Comparison of ENCODE assay signal across 16 mouse cellular contexts in the genomic region with DNA sequence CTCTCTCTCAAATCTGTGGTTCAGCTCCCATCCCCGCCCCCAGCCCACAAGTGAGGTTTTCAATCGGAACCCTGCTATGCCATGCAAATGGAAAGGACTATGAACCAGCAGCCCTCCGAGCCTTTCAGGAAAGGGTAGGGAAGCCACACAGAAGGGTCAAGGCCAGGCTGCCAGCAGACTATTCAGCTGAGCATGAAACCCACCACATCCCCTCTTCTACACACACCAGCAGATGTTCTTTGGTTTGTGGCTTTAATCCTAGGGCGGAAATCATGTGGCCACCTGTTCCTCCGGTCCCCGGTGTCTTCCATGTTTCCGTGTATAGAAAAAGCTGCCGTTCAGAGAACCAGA.
DNase-seq lines count a peak whose midpoint lies in the region; ATAC-seq lines count a peak whose summit lies in the region.
"Had no signal": no experiment of that assay in that cellular context is flagged by ENCODE, and none has a peak within 500 bp of the region (broad histone marks: within the 10 kb centered on the region; RNA-seq: fewer than 3 reads in every experiment).

No protein-coding gene starts in this region.

- peak; percentile 35 for ATAC-seq in granulocyte monocyte progenitor cell, adult 5-6 weeks (replicated peaks; ENCODE audit: poor library complexity, severe bottlenecking)
- peak; percentile 28; the same call in 1 of the 2 replicates for ATAC-seq in midbrain, embryonic 15.5 days (replicated peaks)
- ATAC-seq in CD4-positive, CD25-positive, alpha-beta regulatory T cell, adult 4 months = no peak
- ATAC-seq: intestine, postnatal 0 days; lung, postnatal 0 days; Patski had no signal

- intact Hi-C loops in left cerebral cortex, postnatal 4 days (cut with DNase I) = loop anchor here (5.0 kb wide), 1 partner anchor 240 kb away; a partner anchor contains a TSS
- intact Hi-C loops in heart, postnatal 36 days (cut with DNase I) = no loop called here

- H3K27ac ChIP-seq in midbrain, embryonic 15.5 days = no peak overlapping the region
- H3K27ac ChIP-seq: heart, embryonic 15.5 days; left cerebral cortex, adult 2 months had no signal

- WGBS in midbrain, embryonic 15.5 days = 48% methylated on average over 8 of the region's 8 CpGs

- H3K36me3 ChIP-seq in midbrain, embryonic 15.5 days (replicated peaks) = no peaks in the 10 kb centered on the region
- H3K36me3 ChIP-seq: heart, embryonic 15.5 days had no signal

- no peaks in the 10 kb centered on the region for H3K9me3 ChIP-seq in midbrain, embryonic 15.5 days
- H3K9me3 ChIP-seq: heart, embryonic 15.5 days had no signal

- peaks cover 3% of the 10 kb centered on the region; the same call in 1 of the 2 replicates for H3K27me3 ChIP-seq in midbrain, embryonic 15.5 days (replicated peaks)

- no peak overlapping the region for H3K4me3 ChIP-seq in midbrain, embryonic 15.5 days
- H3K4me3 ChIP-seq: left cerebral cortex, adult 2 months had no signal

- no peak overlapping the region for H3K9ac ChIP-seq in midbrain, embryonic 15.5 days
- H3K9ac ChIP-seq: heart, embryonic 15.5 days had no signal

- peaks cover 15% of the 10 kb centered on the region for H3K4me1 ChIP-seq in midbrain, embryonic 15.5 days

- 0 out of 2 replicates have a peak overlapping the region, but pooled peaks have one; percentile 70 for H3K4me2 ChIP-seq in midbrain, embryonic 15.5 days
- H3K4me2 ChIP-seq: liver, embryonic 11.5 days had no signal

- DNase-seq in left cerebral cortex, postnatal 4 days = peak; percentile 38
- DNase-seq in left cerebral cortex, adult 11 months (ENCODE audit: low spot score) = no peak
- peak; percentile 51 for DNase-seq in thymus, postnatal 14 days
- DNase-seq in kidney, postnatal 14 days = no peak
- no peak for DNase-seq in heart, postnatal 36 days
- DNase-seq: adrenal gland, postnatal 36 days; gastrocnemius, postnatal 14 days had no signal

Comparison
In these comparisons a context has a peak if more than half of its experiments do, and no peak if none do; other contexts are left out.
1. DNase-seq: peak in left cerebral cortex, postnatal 4 days (single experiment) and thymus, postnatal 14 days (single experiment); none in left cerebral cortex, adult 11 months (single experiment), kidney, postnatal 14 days (single experiment) and heart, postnatal 36 days (0 of 2).